Mouse (Mus musculus): ENCODE measurements around the gene Tcp11. TPM values are rescaled to one million over a fixed set of nuclear protein-coding genes. Genes with fewer than 3 reads are reported as not detected.

Gene Tcp11
- polyA plus RNA-seq, 1 experiment, result 4,001 TPM

GRCm38 (mm10) chr17:28078028-28078427 is 2.4 kb downstream of the Tcp11 start:
- Histone ChIP-seq H3K27me3 (ENCODE audit: control insufficient read depth, insufficient read depth, low read length) (no peaks in the 10 kb centered on the region), H3K27ac (ENCODE audit: control insufficient read depth, insufficient read depth, low read depth, low read length) (peak overlapping the region; percentile 30; the same call in 1 of the 2 replicates), H3K4me1 (ENCODE audit: control insufficient read depth, insufficient read depth, low read length) (peaks cover 9% of the 10 kb centered on the region), H3K4me3 (ENCODE audit: control insufficient read depth, low read depth, low read length) (peak overlapping the region; percentile 91), H3K36me3 (ENCODE audit: control insufficient read depth, insufficient read depth, low read length) (peaks cover 4% of the 10 kb centered on the region)
- TF ChIP-seq CTCF (IDR thresholded peaks at IDR 0.05; ENCODE audit: control insufficient read depth, insufficient read depth, insufficient replicate concordance, low read depth, low read length) (no peak), POLR2A (IDR thresholded peaks at IDR 0.05; ENCODE audit: control insufficient read depth, low read depth, low read length) (no peak)

- no peak for TF ChIP-seq POLR2A (IDR thresholded peaks at IDR 0.05; ENCODE audit: control insufficient read depth, low read depth, low read length)
- TF ChIP-seq CTCF (IDR thresholded peaks at IDR 0.05; ENCODE audit: control insufficient read depth, insufficient read depth, insufficient replicate concordance, low read depth, low read length), result no peak
Measured at GRCm38 (mm10) chr17:28074486-28074885, 6.0 kb downstream of the Tcp11 start.

DNA sequence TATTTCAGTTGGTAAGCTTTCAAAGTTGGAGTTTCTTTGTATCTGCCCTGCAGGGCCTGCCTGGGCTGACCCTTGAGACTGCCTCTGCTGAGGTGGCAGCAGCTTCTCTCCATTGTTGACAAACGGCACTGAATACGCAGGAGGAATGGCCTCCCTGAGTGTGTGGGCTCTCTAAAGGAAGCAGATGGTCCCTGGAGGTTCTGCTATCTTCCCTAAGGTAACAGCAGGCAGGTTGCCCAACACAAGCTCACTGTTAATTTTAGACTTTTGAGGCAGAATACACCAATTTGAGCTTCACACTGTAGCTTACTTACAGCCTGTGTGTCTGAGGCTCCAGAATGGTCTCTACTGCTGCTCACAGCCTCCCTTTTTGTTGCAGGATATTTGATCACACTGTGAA is 7.7 kb downstream of the Tcp11 start:
- no peak overlapping the region for H3K4me3 ChIP-seq (ENCODE audit: control insufficient read depth, low read depth, low read length)
- H3K27ac ChIP-seq (ENCODE audit: control insufficient read depth, insufficient read depth, low read depth, low read length), result no peak overlapping the region
- TF ChIP-seq POLR2A (IDR thresholded peaks at IDR 0.05; ENCODE audit: control insufficient read depth, low read depth, low read length) (no peak), CTCF (IDR thresholded peaks at IDR 0.05; ENCODE audit: control insufficient read depth, insufficient read depth, insufficient replicate concordance, low read depth, low read length) (no peak)
- H3K36me3 ChIP-seq (ENCODE audit: control insufficient read depth, insufficient read depth, low read length), result no peaks in the 10 kb centered on the region; the same call in 1 of the 2 replicates
- H3K4me1 ChIP-seq (ENCODE audit: control insufficient read depth, insufficient read depth, low read length), result peaks cover 6% of the 10 kb centered on the region
- no peaks in the 10 kb centered on the region for H3K27me3 ChIP-seq (ENCODE audit: control insufficient read depth, insufficient read depth, low read length)

More at GRCm38 (mm10) chr17:28074486-28074885, 6.0 kb downstream of the Tcp11 start:
- peaks cover 4% of the 10 kb centered on the region for H3K36me3 ChIP-seq (ENCODE audit: control insufficient read depth, insufficient read depth, low read length)
- no peaks in the 10 kb centered on the region for H3K27me3 ChIP-seq (ENCODE audit: control insufficient read depth, insufficient read depth, low read length)
- peaks cover 6% of the 10 kb centered on the region for H3K4me1 ChIP-seq (ENCODE audit: control insufficient read depth, insufficient read depth, low read length)
- peak overlapping the region; percentile 29 for H3K4me3 ChIP-seq (ENCODE audit: control insufficient read depth, low read depth, low read length)
- no peak overlapping the region for H3K27ac ChIP-seq (ENCODE audit: control insufficient read depth, insufficient read depth, low read depth, low read length)

DNA sequence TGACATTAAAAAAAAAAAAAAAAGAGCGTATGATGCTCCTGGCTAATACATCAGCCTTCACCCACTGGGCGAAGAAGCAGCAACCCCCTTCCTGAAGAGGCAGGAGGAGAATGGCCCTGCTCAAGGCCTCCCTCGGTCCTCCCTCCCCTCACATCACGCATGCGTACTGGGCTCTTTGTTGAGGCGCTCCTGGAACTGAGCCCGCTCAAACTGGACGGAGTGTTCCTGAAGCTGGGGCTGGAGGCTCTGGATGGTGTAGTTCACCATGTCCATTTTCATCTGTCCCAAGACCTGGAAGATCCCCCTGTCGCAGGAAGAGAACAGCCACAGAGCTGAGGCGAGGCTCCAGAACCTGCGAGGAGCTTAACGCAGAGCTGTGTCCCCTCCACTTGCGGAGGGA is 10.2 kb downstream of the Tcp11 start:
- H3K4me3 ChIP-seq (ENCODE audit: control insufficient read depth, low read depth, low read length), result no peak overlapping the region; the same call in 1 of the 2 replicates
- TF ChIP-seq CTCF (IDR thresholded peaks at IDR 0.05; ENCODE audit: control insufficient read depth, insufficient read depth, insufficient replicate concordance, low read depth, low read length) (no peak), POLR2A (IDR thresholded peaks at IDR 0.05; ENCODE audit: control insufficient read depth, low read depth, low read length) (no peak)
- H3K4me1 ChIP-seq (ENCODE audit: control insufficient read depth, insufficient read depth, low read length), result peaks cover 6% of the 10 kb centered on the region
- H3K36me3 ChIP-seq (ENCODE audit: control insufficient read depth, insufficient read depth, low read length), result no peaks in the 10 kb centered on the region; the same call in 1 of the 2 replicates
- H3K27me3 ChIP-seq (ENCODE audit: control insufficient read depth, insufficient read depth, low read length), result no peaks in the 10 kb centered on the region
- H3K27ac ChIP-seq (ENCODE audit: control insufficient read depth, insufficient read depth, low read depth, low read length), result no peak overlapping the region

DNA sequence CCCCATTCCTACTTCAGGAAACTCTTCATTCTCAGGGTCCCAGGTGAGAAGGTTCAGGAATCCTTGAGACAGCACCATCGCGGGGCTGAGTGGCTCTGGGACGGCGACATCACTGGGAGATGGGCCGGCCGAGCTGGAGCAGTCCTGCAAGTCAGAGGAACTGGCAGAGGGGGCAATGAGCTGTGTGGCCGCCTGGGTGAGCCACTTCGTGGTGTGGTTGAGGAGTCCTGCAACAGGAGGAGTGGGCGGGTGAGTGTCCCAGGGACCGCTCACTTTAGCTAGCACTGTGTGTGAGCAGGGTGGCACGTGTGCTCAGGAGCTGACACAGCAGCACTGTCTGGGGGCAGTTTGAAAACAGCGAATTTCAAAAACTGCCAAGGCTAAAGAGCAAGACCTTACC is 11.0 kb downstream of the Tcp11 start:
- Histone ChIP-seq H3K27ac (ENCODE audit: control insufficient read depth, insufficient read depth, low read depth, low read length) (no peak overlapping the region), H3K36me3 (ENCODE audit: control insufficient read depth, insufficient read depth, low read length) (no peaks in the 10 kb centered on the region; the same call in 1 of the 2 replicates), H3K27me3 (ENCODE audit: control insufficient read depth, insufficient read depth, low read length) (no peaks in the 10 kb centered on the region), H3K4me1 (ENCODE audit: control insufficient read depth, insufficient read depth, low read length) (peaks cover 6% of the 10 kb centered on the region), H3K4me3 (ENCODE audit: control insufficient read depth, low read depth, low read length) (no peak overlapping the region)
- no peak for TF ChIP-seq CTCF (IDR thresholded peaks at IDR 0.05; ENCODE audit: control insufficient read depth, insufficient read depth, insufficient replicate concordance, low read depth, low read length)
- no peak for TF ChIP-seq POLR2A (IDR thresholded peaks at IDR 0.05; ENCODE audit: control insufficient read depth, low read depth, low read length)

GRCm38 (mm10) chr17:28067303-28067702 is 13.1 kb downstream of the Tcp11 start:
- H3K27ac ChIP-seq (ENCODE audit: control insufficient read depth, insufficient read depth, low read depth, low read length), result no peak overlapping the region
- no peak for TF ChIP-seq POLR2A (IDR thresholded peaks at IDR 0.05; ENCODE audit: control insufficient read depth, low read depth, low read length)
- no peak for TF ChIP-seq CTCF (IDR thresholded peaks at IDR 0.05; ENCODE audit: control insufficient read depth, insufficient read depth, insufficient replicate concordance, low read depth, low read length)
- H3K4me1 ChIP-seq (ENCODE audit: control insufficient read depth, insufficient read depth, low read length), result peaks cover 6% of the 10 kb centered on the region
- no peaks in the 10 kb centered on the region; the same call in 1 of the 2 replicates for H3K36me3 ChIP-seq (ENCODE audit: control insufficient read depth, insufficient read depth, low read length)
- no peak overlapping the region for H3K4me3 ChIP-seq (ENCODE audit: control insufficient read depth, low read depth, low read length)
- no peaks in the 10 kb centered on the region for H3K27me3 ChIP-seq (ENCODE audit: control insufficient read depth, insufficient read depth, low read length)

GRCm38 (mm10) chr17:28063163-28063562 is 17.3 kb downstream of the Tcp11 start:
- TF ChIP-seq CTCF (IDR thresholded peaks at IDR 0.05; ENCODE audit: control insufficient read depth, insufficient read depth, insufficient replicate concordance, low read depth, low read length) (no peak), POLR2A (IDR thresholded peaks at IDR 0.05; ENCODE audit: control insufficient read depth, low read depth, low read length) (no peak)
- Histone ChIP-seq H3K4me3 (ENCODE audit: control insufficient read depth, low read depth, low read length) (no peak overlapping the region), H3K27ac (ENCODE audit: control insufficient read depth, insufficient read depth, low read depth, low read length) (no peak overlapping the region), H3K27me3 (ENCODE audit: control insufficient read depth, insufficient read depth, low read length) (no peaks in the 10 kb centered on the region), H3K4me1 (ENCODE audit: control insufficient read depth, insufficient read depth, low read length) (no peaks in the 10 kb centered on the region; the same call in 1 of the 2 replicates), H3K36me3 (ENCODE audit: control insufficient read depth, insufficient read depth, low read length) (no peaks in the 10 kb centered on the region)

All from testis, adult 2 months (tissue).